Mouse (Mus musculus) spleen, adult 2 months (tissue): ENCODE results near the gene Pcdh15. TPM values are rescaled to one million over a fixed set of nuclear protein-coding genes. Genes with fewer than 3 reads are reported as not detected.

Experiments
- DNase-seq, 2 experiments: peaks; one replicate each; pipeline versions ENCODE4 v3.0.0 to v3.0.0-alpha.2; 2012 to 2021; ENCODE audit warnings: low spot score in 2 of 2, low read depth in 1 of 2
- H3K27ac ChIP-seq: fragments of 200-500 bp; 2 replicates; pipeline ENCODE4 v1.5.1; 2012; ENCODE audit warnings: low read length, inconsistent platforms; ENCODE audit not compliant: insufficient read depth
- H3K27me3 ChIP-seq: fragments of 200-500 bp; 2 replicates; pipeline ENCODE4 v1.6.1; 2012; ENCODE audit warnings: mild to moderate bottlenecking, moderate library complexity, low read length, inconsistent platforms; ENCODE audit not compliant: control insufficient read depth, insufficient read depth
- H3K36me3 ChIP-seq: fragments of 200-500 bp; 2 replicates; pipeline ENCODE4 v1.6.1; 2012; ENCODE audit warnings: mild to moderate bottlenecking, low read length, inconsistent platforms; ENCODE audit not compliant: control insufficient read depth, insufficient read depth
- H3K4me1 ChIP-seq: fragments of 200-500 bp; 2 replicates; pipeline ENCODE4 v1.6.1; 2011; ENCODE audit warnings: inconsistent platforms; ENCODE audit not compliant: control insufficient read depth, insufficient read depth, insufficient read length
- H3K4me3 ChIP-seq: fragments of 200-500 bp; 2 replicates; pipeline ENCODE4 v1.5.1; 2011; ENCODE audit warnings: mild to moderate bottlenecking, inconsistent platforms; ENCODE audit not compliant: insufficient read depth, insufficient read length; ENCODE audit errors: extremely low read depth
- CTCF ChIP-seq: fragments of 200-500 bp; IDR thresholded peaks from 2 replicates; pipeline ENCODE4 v1.5.1; 2011; ENCODE audit warnings: mild to moderate bottlenecking, inconsistent platforms; ENCODE audit not compliant: insufficient read depth, insufficient read length, insufficient replicate concordance; ENCODE audit errors: extremely low read depth
- POLR2A ChIP-seq: fragments of 200-500 bp; IDR thresholded peaks from 2 replicates; pipeline ENCODE4 v1.6.1; 2011; ENCODE audit warnings: low read depth, low read length, inconsistent platforms
- WGBS: fragments of 180-500 bp; shearing (Covaris S2); methylation state at CpG from one replicate; pipeline ENCODE4 v1.1.7; 2018; 5-methylcytosine and 5-hydroxymethylcytosine counted together
- polyA plus RNA-seq: library from polyadenylated mRNA; depleted of rRNA; stranded (reverse); fragments of >200 nt; gene quantifications from 2 replicates; pipeline ENCODE4 v1.2.3, GENCODE M21; 2012; rRNA removed

The Pcdh15 gene
- polyA plus RNA-seq, result 0.51 and 0.76 TPM in 2 replicates

GRCm38 (mm10) chr10:73098966-73099845 is at the start of gene Pcdh15:
TSS of gene Pcdh15 (plus strand) at chr10:73099342.
- Histone ChIP-seq H3K4me3 (no peak within 1 kb of the TSS), H3K27me3 (no peaks in the 10 kb centered on the region), H3K27ac (no peak within 1 kb of the TSS), H3K4me1 (no peaks in the 10 kb centered on the region), H3K36me3 (no peaks in the 10 kb centered on the region)
- DNase-seq, result no peak
- TF ChIP-seq POLR2A (no peak), CTCF (no peak)
- WGBS, result 5% methylated on average over 78 of the region's 79 CpGs

DNA sequence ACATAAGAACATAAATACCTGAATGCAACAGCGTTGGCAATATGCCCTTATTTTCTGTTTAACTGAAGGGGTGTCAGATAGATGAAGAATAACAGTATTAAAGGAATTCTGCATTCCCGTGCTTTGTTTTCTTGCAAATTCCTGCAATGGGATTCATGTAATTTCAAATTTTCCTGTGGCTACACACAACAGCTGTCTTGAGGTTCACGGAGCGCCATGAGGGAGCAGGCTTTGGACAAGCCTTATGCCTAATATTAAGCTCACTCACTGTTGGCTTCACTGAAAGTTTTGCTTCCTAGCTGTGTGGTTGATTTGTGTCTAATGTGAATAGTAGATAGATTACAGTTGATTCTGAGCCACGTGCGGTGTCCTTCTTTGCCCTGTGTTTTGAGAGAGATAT is 47.1 kb upstream of the Pcdh15 start:
- TF ChIP-seq POLR2A, result no peak
- TF ChIP-seq CTCF, result no peak
- 84% methylated on average over 6 of the region's 6 CpGs for WGBS
- no peaks in the 10 kb centered on the region for H3K4me1 ChIP-seq
- no peak for DNase-seq
- H3K4me3 ChIP-seq, result no peak overlapping the region
- no peaks in the 10 kb centered on the region for H3K27me3 ChIP-seq
- H3K27ac ChIP-seq, result no peak overlapping the region
- no peaks in the 10 kb centered on the region for H3K36me3 ChIP-seq

GRCm38 (mm10) chr10:73059726-73060230 is 39.4 kb upstream of the Pcdh15 start:
- no peak overlapping the region for H3K27ac ChIP-seq
- no peaks in the 10 kb centered on the region for H3K36me3 ChIP-seq
- no peak for DNase-seq
- TF ChIP-seq POLR2A, result no peak
- no peak for TF ChIP-seq CTCF
- no peaks in the 10 kb centered on the region for H3K27me3 ChIP-seq
- no peaks in the 10 kb centered on the region for H3K4me1 ChIP-seq
- WGBS, result 83% methylated on average over 2 of the region's 2 CpGs
- H3K4me3 ChIP-seq, result no peak overlapping the region

- WGBS, result 76% methylated on average over 5 of the region's 5 CpGs
Measured at GRCm38 (mm10) chr10:73086703-73087102, 12.4 kb upstream of the Pcdh15 start.

GRCm38 (mm10) chr10:73096531-73097135 is 2.5 kb upstream of the Pcdh15 start:
- H3K36me3 ChIP-seq, result no peaks in the 10 kb centered on the region
- no peak overlapping the region for H3K27ac ChIP-seq
- no peaks in the 10 kb centered on the region for H3K27me3 ChIP-seq
- 12% methylated on average over 17 of the region's 17 CpGs for WGBS
- H3K4me1 ChIP-seq, result no peaks in the 10 kb centered on the region
- no peak overlapping the region for H3K4me3 ChIP-seq
- no peak for TF ChIP-seq CTCF
- TF ChIP-seq POLR2A, result no peak
- no peak for DNase-seq

More at GRCm38 (mm10) chr10:73086703-73087102, 12.4 kb upstream of the Pcdh15 start:
- H3K4me1 ChIP-seq, result no peaks in the 10 kb centered on the region
- TF ChIP-seq CTCF (no peak), POLR2A (no peak)
- H3K36me3 ChIP-seq, result no peaks in the 10 kb centered on the region
- no peaks in the 10 kb centered on the region for H3K27me3 ChIP-seq
- no peak for DNase-seq
- no peak overlapping the region for H3K4me3 ChIP-seq
- H3K27ac ChIP-seq, result no peak overlapping the region

DNA sequence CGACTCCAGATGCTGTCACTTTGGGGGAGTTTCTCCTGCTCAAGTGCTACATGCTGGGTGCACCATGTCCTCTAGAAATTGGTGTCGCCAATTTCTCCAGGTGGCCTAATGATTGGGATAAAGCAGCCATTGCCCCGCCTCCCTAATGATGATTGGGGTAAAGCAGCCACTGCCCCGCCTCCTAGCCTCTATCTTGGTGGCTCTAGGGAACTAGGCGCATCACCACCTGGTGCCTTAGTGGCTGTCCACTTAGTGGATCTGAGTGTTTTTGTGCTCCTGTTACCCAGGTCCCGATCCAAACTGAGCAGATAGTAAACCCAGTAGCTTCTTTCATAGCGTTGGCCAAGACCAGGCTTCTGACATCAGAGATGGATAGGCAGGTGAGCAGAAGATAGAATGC is 2.0 kb upstream of the Pcdh15 start:
- no peak for TF ChIP-seq POLR2A
- TF ChIP-seq CTCF, result no peak
- 17% methylated on average over 7 of the region's 7 CpGs for WGBS
- H3K36me3 ChIP-seq, result no peaks in the 10 kb centered on the region
- no peak for DNase-seq
- H3K4me3 ChIP-seq, result no peak overlapping the region
- no peaks in the 10 kb centered on the region for H3K27me3 ChIP-seq
- H3K27ac ChIP-seq, result no peak overlapping the region
- no peaks in the 10 kb centered on the region for H3K4me1 ChIP-seq
